Mouse (Mus musculus): Measurements from ENCODE around the gene Slc2a3.
A peak's percentile ranks its signal among the peaks of the same experiment; 100 is the strongest.

Gene Slc2a3

GRCm38 (mm10) chr6:122763844-122764445 lies 37.5 kb downstream of the Slc2a3 start:
- no peaks in the 10 kb centered on the region for H3K36me3 ChIP-seq (ENCODE audit: control insufficient read depth, insufficient read depth, low read length, poor library complexity, severe bottlenecking)
- no peak for DNase-seq (ENCODE audit: low read depth, low spot score)
- no peaks in the 10 kb centered on the region for H3K27me3 ChIP-seq (ENCODE audit: control insufficient read depth, insufficient read depth, low read length, poor library complexity, severe bottlenecking)

GRCm38 (mm10) chr6:122762952-122763700 lies 38.3 kb downstream of the Slc2a3 start:
- H3K27me3 ChIP-seq (ENCODE audit: control insufficient read depth, insufficient read depth, low read length, poor library complexity, severe bottlenecking): no peaks in the 10 kb centered on the region
- H3K36me3 ChIP-seq (ENCODE audit: control insufficient read depth, insufficient read depth, low read length, poor library complexity, severe bottlenecking): no peaks in the 10 kb centered on the region
- no peak for DNase-seq (ENCODE audit: low read depth, low spot score)

- Histone ChIP-seq H3K27me3 (ENCODE audit: control insufficient read depth, insufficient read depth, low read length, poor library complexity, severe bottlenecking) (no peaks in the 10 kb centered on the region), H3K36me3 (ENCODE audit: control insufficient read depth, insufficient read depth, low read length, poor library complexity, severe bottlenecking) (no peaks in the 10 kb centered on the region)
- no peak for DNase-seq (ENCODE audit: low read depth, low spot score)
These were observed 39.0 kb downstream of the Slc2a3 start for GRCm38 (mm10) chr6:122762480-122762879.

- no peaks in the 10 kb centered on the region for H3K36me3 ChIP-seq (ENCODE audit: control insufficient read depth, insufficient read depth, low read length, poor library complexity, severe bottlenecking)
- no peak for DNase-seq (ENCODE audit: low read depth, low spot score)
These were observed 39.5 kb downstream of the Slc2a3 start for GRCm38 (mm10) chr6:122761901-122762300.

GRCm38 (mm10) chr6:122761011-122761599 lies 40.3 kb downstream of the Slc2a3 start:
- H3K27me3 ChIP-seq (ENCODE audit: control insufficient read depth, insufficient read depth, low read length, poor library complexity, severe bottlenecking): no peaks in the 10 kb centered on the region
- peak; percentile 61 for DNase-seq (ENCODE audit: low read depth, low spot score)
- no peaks in the 10 kb centered on the region for H3K36me3 ChIP-seq (ENCODE audit: control insufficient read depth, insufficient read depth, low read length, poor library complexity, severe bottlenecking)

More at GRCm38 (mm10) chr6:122761901-122762300, 39.5 kb downstream of the Slc2a3 start:
- no peaks in the 10 kb centered on the region for H3K27me3 ChIP-seq (ENCODE audit: control insufficient read depth, insufficient read depth, low read length, poor library complexity, severe bottlenecking)

- no peaks in the 10 kb centered on the region for H3K36me3 ChIP-seq (ENCODE audit: control insufficient read depth, insufficient read depth, low read length, poor library complexity, severe bottlenecking)
- no peak for DNase-seq (ENCODE audit: low read depth, low spot score)
- H3K27me3 ChIP-seq (ENCODE audit: control insufficient read depth, insufficient read depth, low read length, poor library complexity, severe bottlenecking): no peaks in the 10 kb centered on the region
These were observed 42.7 kb downstream of the Slc2a3 start for GRCm38 (mm10) chr6:122758732-122759131.

GRCm38 (mm10) chr6:122755913-122756312 lies 45.5 kb downstream of the Slc2a3 start:
- H3K27me3 ChIP-seq (ENCODE audit: control insufficient read depth, insufficient read depth, low read length, poor library complexity, severe bottlenecking): no peaks in the 10 kb centered on the region
- peak; percentile 57 for DNase-seq (ENCODE audit: low read depth, low spot score)

GRCm38 (mm10) chr6:122750579-122750978 lies 50.9 kb downstream of the Slc2a3 start:
- DNase-seq (ENCODE audit: low read depth, low spot score): peak; percentile 27
- Histone ChIP-seq H3K36me3 (ENCODE audit: control insufficient read depth, insufficient read depth, low read length, poor library complexity, severe bottlenecking) (no peaks in the 10 kb centered on the region), H3K27me3 (ENCODE audit: control insufficient read depth, insufficient read depth, low read length, poor library complexity, severe bottlenecking) (no peaks in the 10 kb centered on the region)

More at GRCm38 (mm10) chr6:122755913-122756312, 45.5 kb downstream of the Slc2a3 start:
- H3K36me3 ChIP-seq (ENCODE audit: control insufficient read depth, insufficient read depth, low read length, poor library complexity, severe bottlenecking): no peaks in the 10 kb centered on the region

- no peak for DNase-seq (ENCODE audit: low read depth, low spot score)
- Histone ChIP-seq H3K27me3 (ENCODE audit: control insufficient read depth, insufficient read depth, low read length, poor library complexity, severe bottlenecking) (no peaks in the 10 kb centered on the region), H3K36me3 (ENCODE audit: control insufficient read depth, insufficient read depth, low read length, poor library complexity, severe bottlenecking) (no peaks in the 10 kb centered on the region)
These were observed 56.8 kb downstream of the Slc2a3 start for GRCm38 (mm10) chr6:122744505-122745249.

- H3K27me3 ChIP-seq (ENCODE audit: control insufficient read depth, insufficient read depth, low read length, poor library complexity, severe bottlenecking): no peaks in the 10 kb centered on the region
- peaks cover 3% of the 10 kb centered on the region; the same call in 1 of the 2 replicates for H3K36me3 ChIP-seq (ENCODE audit: control insufficient read depth, insufficient read depth, low read length, poor library complexity, severe bottlenecking)
- DNase-seq (ENCODE audit: low read depth, low spot score): peak; percentile 37
These were observed 58.1 kb downstream of the Slc2a3 start for GRCm38 (mm10) chr6:122743353-122743752.

GRCm38 (mm10) chr6:122742228-122742899 lies 59.1 kb downstream of the Slc2a3 start:
- Histone ChIP-seq H3K36me3 (ENCODE audit: control insufficient read depth, insufficient read depth, low read length, poor library complexity, severe bottlenecking) (peaks cover 5% of the 10 kb centered on the region; the same call in 1 of the 2 replicates), H3K27me3 (ENCODE audit: control insufficient read depth, insufficient read depth, low read length, poor library complexity, severe bottlenecking) (no peaks in the 10 kb centered on the region)
- peak; percentile 80 for DNase-seq (ENCODE audit: low read depth, low spot score)

GRCm38 (mm10) chr6:122741460-122742227 lies 59.8 kb downstream of the Slc2a3 start:
- Histone ChIP-seq H3K36me3 (ENCODE audit: control insufficient read depth, insufficient read depth, low read length, poor library complexity, severe bottlenecking) (peaks cover 8% of the 10 kb centered on the region; the same call in 1 of the 2 replicates), H3K27me3 (ENCODE audit: control insufficient read depth, insufficient read depth, low read length, poor library complexity, severe bottlenecking) (no peaks in the 10 kb centered on the region)
- peak; percentile 36 for DNase-seq (ENCODE audit: low read depth, low spot score)

GRCm38 (mm10) chr6:122739952-122740351 lies 61.5 kb downstream of the Slc2a3 start:
- Histone ChIP-seq H3K36me3 (ENCODE audit: control insufficient read depth, insufficient read depth, low read length, poor library complexity, severe bottlenecking) (peaks cover 14% of the 10 kb centered on the region), H3K27me3 (ENCODE audit: control insufficient read depth, insufficient read depth, low read length, poor library complexity, severe bottlenecking) (no peaks in the 10 kb centered on the region)
- peak; percentile 73 for DNase-seq (ENCODE audit: low read depth, low spot score)
